Mouse (Mus musculus): ENCODE results near the gene Plet1. TPM values are rescaled to one million over a fixed set of nuclear protein-coding genes. Genes with fewer than 3 reads are reported as not detected.

Plet1 gene
- polyA plus RNA-seq (2012; fragmentation: generic; extraction: Trizol): under 1 TPM; 0.04 to 0.11 TPM

GRCm38 (mm10) chr9:50494311-50494710 lies at the start of gene Plet1:
TSS of gene Plet1 (plus strand) at chr9:50494525.

GRCm38 (mm10) chr9:50528293-50528892 lies 34.1 kb downstream of the Plet1 start, which contains the start of gene Pts:
TSS of gene Pts (minus strand) at chr9:50528724.

GRCm38 (mm10) chr9:50554241-50555093 lies 60.1 kb downstream of the Plet1 start, which contains the start of gene Il18:
TSS of gene Il18 (plus strand) at chr9:50554827.

GRCm38 (mm10) chr9:50555094-50555446 lies 60.7 kb downstream of the Plet1 start, which contains the start of gene Bco2:
TSS of gene Bco2 (minus strand) at chr9:50555181.

Other genes with a start within 250 kb of the Plet1 start
- 100 to 1,000 TPM; 322 to 408 TPM for gene Rpl10-ps3, start 149.6 kb upstream of the Plet1 start, polyA plus RNA-seq (2012; fragmentation: generic; extraction: Trizol)
- 10 to 100 TPM in 1 of 2 experiments, 1 to 10 TPM in 1; 2.6 to 40.9 TPM for gene Pts, start 34.2 kb downstream of the Plet1 start, polyA plus RNA-seq (2012; fragmentation: generic; extraction: Trizol)
- 10 to 100 TPM in 1 of 2 experiments, under 1 TPM in 1; 0.23 to 13.7 TPM for gene Il18, start 60.3 kb downstream of the Plet1 start, polyA plus RNA-seq (2012; fragmentation: generic; extraction: Trizol)
- under 1 TPM in 1 of 2 experiments, not detected in 1; 0.08 TPM for gene Bco2, start 60.7 kb downstream of the Plet1 start, polyA plus RNA-seq (2012; fragmentation: generic; extraction: Trizol)
- not detected for gene Tex12, start 66.8 kb downstream of the Plet1 start, polyA plus RNA-seq (2012; fragmentation: generic; extraction: Trizol)
- 100 to 1,000 TPM in 1 of 2 experiments, 10 to 100 TPM in 1; 58.1 to 125 TPM for gene Sdhd, start 109.3 kb downstream of the Plet1 start, polyA plus RNA-seq (2012; fragmentation: generic; extraction: Trizol)
- 100 to 1,000 TPM in 1 of 2 experiments, 10 to 100 TPM in 1; 71.2 to 163 TPM for gene Timm8b, start 109.4 kb downstream of the Plet1 start, polyA plus RNA-seq (2012; fragmentation: generic; extraction: Trizol)
- gene Pih1d2, start 122.8 kb downstream of the Plet1 start, polyA plus RNA-seq (2012; fragmentation: generic; extraction: Trizol): 1 to 10 TPM in 1 of 2 experiments, under 1 TPM in 1; 0.54 to 1.8 TPM
- 1 to 10 TPM in 1 of 2 experiments, under 1 TPM in 1; 0.42 to 4.9 TPM for gene Nkapd1, start 122.9 kb downstream of the Plet1 start, polyA plus RNA-seq (2012; fragmentation: generic; extraction: Trizol)
- 10 to 100 TPM in 1 of 2 experiments, 1 to 10 TPM in 1; 7.9 to 18.6 TPM for gene Dlat, start 165.3 kb downstream of the Plet1 start, polyA plus RNA-seq (2012; fragmentation: generic; extraction: Trizol)
- 1 to 10 TPM; 1.1 to 4.8 TPM for gene Dixdc1, start 245.0 kb downstream of the Plet1 start, polyA plus RNA-seq (2012; fragmentation: generic; extraction: Trizol)

Data from C3H10T1/2 (cell line).